18 mouse cellular contexts compared by ENCODE assay signal in the genomic region with DNA sequence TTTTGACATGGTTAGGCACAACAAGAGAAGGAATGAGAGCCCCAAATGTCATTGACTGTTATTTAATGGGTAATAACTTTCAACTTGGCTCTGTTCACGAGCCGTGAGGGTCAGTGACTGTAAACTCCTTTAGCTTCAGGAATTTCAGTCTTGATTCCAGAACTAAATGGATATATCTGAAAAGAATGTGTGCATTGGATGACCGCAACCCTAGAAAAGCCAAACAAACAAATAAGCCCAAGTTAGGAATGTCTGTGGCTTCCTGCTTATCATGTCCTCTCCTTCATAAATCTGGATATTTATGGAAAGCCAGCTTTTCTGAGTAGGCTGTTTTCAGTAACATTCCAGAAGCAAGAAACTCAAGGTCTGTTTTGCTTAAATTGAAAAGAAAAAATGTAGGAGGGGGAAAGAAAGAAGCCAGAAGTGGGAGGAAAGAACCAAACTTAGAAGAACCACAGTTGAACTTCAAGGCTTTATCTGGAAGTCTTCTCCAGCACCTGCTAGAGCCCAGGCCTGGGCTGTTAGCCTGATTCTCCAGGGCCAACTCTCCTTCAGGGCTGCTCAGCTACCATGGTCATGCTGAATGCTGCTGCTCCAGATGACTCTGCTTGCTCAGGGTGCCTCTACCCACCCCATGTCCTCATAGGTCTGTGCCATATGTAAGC. TPM values are rescaled to one million over a fixed set of nuclear protein-coding genes. Genes with fewer than 3 reads are reported as not detected.
DNase-seq lines count a peak whose midpoint lies in the region; ATAC-seq and TF ChIP-seq lines count a peak whose summit lies in the region.
"Had no signal": no experiment of that assay in that cellular context is flagged by ENCODE, and none has a peak within 500 bp of the region (broad histone marks: within the 10 kb centered on the region; RNA-seq: fewer than 3 reads in every experiment).

No protein-coding gene starts in this region.

- no peaks in the 10 kb centered on the region for H3K4me1 ChIP-seq in kidney, adult 2 months (ENCODE audit: control insufficient read depth, insufficient read depth, low read length)
- peaks cover 4% of the 10 kb centered on the region; the same call in 1 of the 2 replicates for H3K4me1 ChIP-seq in embryonic fibroblast, embryonic 13.5 days (ENCODE audit: control insufficient read depth, insufficient read depth, low read length)
- H3K4me1 ChIP-seq in stomach, embryonic 16.5 days (ENCODE audit: control insufficient read depth, insufficient read depth, low read length): peaks cover 12% of the 10 kb centered on the region
- no peaks in the 10 kb centered on the region for H3K4me1 ChIP-seq in thymus, adult 2 months (replicated peaks; ENCODE audit: control insufficient read depth, insufficient read depth, low read length)
- H3K4me1 ChIP-seq: forebrain, embryonic 12.5 days; megakaryocyte, embryonic 14.5 days; midbrain, embryonic 15.5 days had no signal

- WGBS in kidney, adult 2 months: 58% methylated on average over 3 of the region's 3 CpGs
- 53% methylated on average over 3 of the region's 3 CpGs for WGBS in stomach, embryonic 16.5 days
- WGBS in thymus, adult 2 months: 92% methylated on average over 3 of the region's 3 CpGs

- no peak for TF ChIP-seq CTCF in kidney, adult 2 months (conservative IDR thresholded peaks at IDR 0.05; ENCODE audit: insufficient read depth, insufficient read length, low read depth, low read length)
- no peak for TF ChIP-seq CTCF in embryonic fibroblast, embryonic 13.5 days (IDR thresholded peaks at IDR 0.05; ENCODE audit: borderline replicate concordance, insufficient read depth, low read length)
- TF ChIP-seq CTCF in thymus, adult 2 months (IDR thresholded peaks at IDR 0.05; ENCODE audit: borderline replicate concordance, control insufficient read depth, extremely low read depth, insufficient read depth, low read length, poor library complexity): no peak

- ATAC-seq in stomach, embryonic 16.5 days (ENCODE audit: insufficient read depth, low FRiP score): no peak
- ATAC-seq: hindbrain, postnatal 0 days; lung, postnatal 0 days; midbrain, embryonic 15.5 days had no signal

- no peak for TF ChIP-seq POLR2A in kidney, adult 2 months (IDR thresholded peaks at IDR 0.05; ENCODE audit: low read depth, low read length)
- TF ChIP-seq POLR2A in embryonic fibroblast, embryonic 13.5 days (IDR thresholded peaks at IDR 0.05; ENCODE audit: low read depth, low read length): no peak
- no peak for TF ChIP-seq POLR2A in thymus, adult 2 months (IDR thresholded peaks at IDR 0.05; ENCODE audit: control insufficient read depth, extremely low read depth, insufficient read depth, low read length, poor library complexity)

- H3K27me3 ChIP-seq in kidney, adult 2 months (replicated peaks; ENCODE audit: control insufficient read depth, insufficient read depth, low read length): no peaks in the 10 kb centered on the region
- no peaks in the 10 kb centered on the region for H3K27me3 ChIP-seq in stomach, embryonic 16.5 days (ENCODE audit: control insufficient read depth, insufficient read depth, low read length)
- H3K27me3 ChIP-seq in thymus, adult 2 months (ENCODE audit: control insufficient read depth, insufficient read depth, low read length): no peaks in the 10 kb centered on the region
- H3K27me3 ChIP-seq: forebrain, embryonic 12.5 days; megakaryocyte, embryonic 14.5 days; midbrain, embryonic 15.5 days had no signal

- peak; percentile 60 for DNase-seq in kidney, adult 2 months
- no peak for DNase-seq in kidney, postnatal 25 days
- DNase-seq in ovary, adult 18-20 months (ENCODE audit: low spot score): peak; percentile 32
- no peak for DNase-seq in ovary, postnatal 14 days (ENCODE audit: low spot score)
- no peak for DNase-seq in thymus, adult 2 months
- DNase-seq in urinary bladder, postnatal 25 days (ENCODE audit: low spot score): no peak
- DNase-seq: cerebellum, postnatal 14 days; embryo, embryonic 11 days; right cerebral cortex, postnatal 14 days had no signal

- H3K27ac ChIP-seq in kidney, adult 2 months (ENCODE audit: insufficient read depth, low read depth, low read length): peak overlapping the region; percentile 80
- peak overlapping the region; percentile 76 for H3K27ac ChIP-seq in embryonic fibroblast, embryonic 13.5 days (ENCODE audit: insufficient read depth, low read length)
- H3K27ac ChIP-seq in stomach, embryonic 16.5 days (ENCODE audit: low read length): peak overlapping the region; percentile 49
- no peak overlapping the region for H3K27ac ChIP-seq in thymus, adult 2 months (ENCODE audit: control insufficient read depth, insufficient read depth, low read length)
- H3K27ac ChIP-seq: forebrain, embryonic 12.5 days; hindbrain, postnatal 0 days; layer of hippocampus, adult 2 months; liver, embryonic 14.5 days; midbrain, embryonic 15.5 days had no signal

- H3K4me2 ChIP-seq in stomach, embryonic 16.5 days (ENCODE audit: low read depth, low read length): no peak overlapping the region
- H3K4me2 ChIP-seq: forebrain, embryonic 12.5 days; midbrain, embryonic 15.5 days had no signal

- H3K9ac ChIP-seq in stomach, embryonic 16.5 days (ENCODE audit: low read length): no peak overlapping the region
- H3K9ac ChIP-seq: forebrain, embryonic 12.5 days; liver, embryonic 14.5 days; midbrain, embryonic 15.5 days had no signal

- H3K4me3 ChIP-seq in kidney, adult 2 months (ENCODE audit: insufficient read depth, low read depth, low read length): no peak overlapping the region
- H3K4me3 ChIP-seq in embryonic fibroblast, embryonic 13.5 days (ENCODE audit: insufficient read depth, low read length): no peak overlapping the region
- no peak overlapping the region for H3K4me3 ChIP-seq in stomach, embryonic 16.5 days (replicated peaks; ENCODE audit: low read length)
- H3K4me3 ChIP-seq in thymus, adult 2 months (ENCODE audit: control insufficient read depth, insufficient read depth, low read length): no peak overlapping the region
- H3K4me3 ChIP-seq: forebrain, embryonic 12.5 days; layer of hippocampus, adult 2 months; megakaryocyte, embryonic 14.5 days; midbrain, embryonic 15.5 days had no signal

- H3K9me3 ChIP-seq in stomach, embryonic 16.5 days (replicated peaks; ENCODE audit: control insufficient read depth, low read length): no peaks in the 10 kb centered on the region
- H3K9me3 ChIP-seq: forebrain, embryonic 12.5 days; megakaryocyte, embryonic 14.5 days; midbrain, embryonic 15.5 days had no signal

- no peaks in the 10 kb centered on the region for H3K36me3 ChIP-seq in kidney, adult 2 months (ENCODE audit: control insufficient read depth, insufficient read depth, low read length)
- no peaks in the 10 kb centered on the region for H3K36me3 ChIP-seq in stomach, embryonic 16.5 days (ENCODE audit: control insufficient read depth, insufficient read depth, low read length)
- no peaks in the 10 kb centered on the region for H3K36me3 ChIP-seq in thymus, adult 2 months (ENCODE audit: control insufficient read depth, insufficient read depth, low read length)
- H3K36me3 ChIP-seq: forebrain, embryonic 12.5 days; midbrain, embryonic 15.5 days had no signal

RNA-seq across cellular contexts. Expression of gene Fhl2, which starts 21.4 kb away (rescaled TPM):
- 45.3 and 48.1 TPM in 2 replicates for polyA plus RNA-seq in kidney, adult 2 months (2012; rRNA removed)
- 92.1 and 137 TPM in 2 replicates for polyA plus RNA-seq in embryonic fibroblast, embryonic 13.5 days (2011; ENCODE audit: insufficient read length, low read depth, missing spikeins)
- 91.2 and 98.1 TPM in 2 replicates for polyA plus RNA-seq in stomach, embryonic 16.5 days (2015; fragmentation: Nextera tagmentation; extraction: Ambion mirVana)
- 5.5 and 58.9 TPM in 2 replicates for polyA plus RNA-seq in thymus, adult 2 months (2012; rRNA removed)

Comparison
In these comparisons a context has a peak if more than half of its experiments do, and no peak if none do; other contexts are left out.
1. DNase-seq: peak in kidney, adult 2 months (single experiment) and ovary, adult 18-20 months (single experiment); none in kidney, postnatal 25 days (0 of 2), ovary, postnatal 14 days (single experiment), thymus, adult 2 months (single experiment) and urinary bladder, postnatal 25 days (single experiment).